Mouse (Mus musculus) embryonic stem cell, embryonic (primary cell): ENCODE measurements around the gene Myo1g.

ENCODE experiments used
- CTCF ChIA-PET, 4 experiments: fragments of 300-600 bp in 2 of 4; fragments of 350-600 bp in 2 of 4; sonication (Branson Sonifier 250); formaldehyde crosslinking; loops; one replicate each; lab custom pipeline; 2022; ENCODE audit warnings: inconsistent platforms in 2 of 4; lab: Charles Lee
- POLR2A ChIA-PET, 4 experiments: fragments of 300-600 bp in 2 of 4; fragments of 350-600 bp in 2 of 4; sonication (Branson Sonifier 250); formaldehyde crosslinking; loops; one replicate each; lab custom pipeline; 2022; ENCODE audit warnings: antibody characterized with exemption in 4 of 4, inconsistent platforms in 1 of 4; lab: Charles Lee

Gene Myo1g

DNA sequence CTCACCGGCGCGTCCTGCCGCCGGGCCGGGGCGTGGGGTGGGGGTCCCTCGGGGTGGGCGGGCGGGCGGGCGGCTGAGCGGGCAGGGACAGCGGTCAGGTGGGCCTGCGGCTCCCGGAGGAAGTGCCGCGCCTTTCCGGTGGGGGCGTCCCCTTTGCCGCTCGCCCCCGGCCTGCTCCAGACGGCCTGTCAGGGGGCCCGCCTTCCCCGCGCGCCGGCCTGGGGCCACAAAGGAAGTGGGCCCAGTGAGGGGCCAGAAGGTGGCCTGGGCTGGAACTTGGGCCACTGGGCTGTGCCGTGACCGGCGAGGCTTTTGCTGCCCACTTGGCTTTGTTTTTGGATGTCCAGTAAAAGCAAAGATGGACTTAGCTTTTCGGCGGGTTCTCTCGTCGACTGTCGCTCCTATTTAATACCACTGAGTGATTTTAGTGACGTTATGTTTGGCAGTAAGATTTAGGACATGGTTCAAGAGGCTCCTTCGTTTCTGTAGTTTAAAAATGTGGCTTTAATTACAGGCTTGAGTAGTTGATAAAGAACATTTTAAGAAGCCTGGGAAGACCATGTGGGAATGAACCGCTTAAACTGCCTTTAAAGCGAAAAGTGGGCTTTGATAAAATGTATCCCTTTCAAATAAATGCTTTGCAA is 26.4 kb upstream of the Myo1g start:
- POLR2A ChIA-PET: interaction anchor here (0.5 to 20.4 kb wide), 48 partner anchors 9 to 1661 kb away, joined by 3 to 327 read pairs (median 4); partner anchors contain the start of genes Tbrg4 (in 2 of the 4), H2afv (in 1 of the 4), Myo1g (in 1 of the 4) and Ppia (in 1 of the 4)
- CTCF ChIA-PET: interaction anchor here (0.5 to 2.5 kb wide), 6 partner anchors 11 to 281 kb away, joined by 3 to 7 read pairs (median 4); no protein-coding TSS in a partner anchor

DNA sequence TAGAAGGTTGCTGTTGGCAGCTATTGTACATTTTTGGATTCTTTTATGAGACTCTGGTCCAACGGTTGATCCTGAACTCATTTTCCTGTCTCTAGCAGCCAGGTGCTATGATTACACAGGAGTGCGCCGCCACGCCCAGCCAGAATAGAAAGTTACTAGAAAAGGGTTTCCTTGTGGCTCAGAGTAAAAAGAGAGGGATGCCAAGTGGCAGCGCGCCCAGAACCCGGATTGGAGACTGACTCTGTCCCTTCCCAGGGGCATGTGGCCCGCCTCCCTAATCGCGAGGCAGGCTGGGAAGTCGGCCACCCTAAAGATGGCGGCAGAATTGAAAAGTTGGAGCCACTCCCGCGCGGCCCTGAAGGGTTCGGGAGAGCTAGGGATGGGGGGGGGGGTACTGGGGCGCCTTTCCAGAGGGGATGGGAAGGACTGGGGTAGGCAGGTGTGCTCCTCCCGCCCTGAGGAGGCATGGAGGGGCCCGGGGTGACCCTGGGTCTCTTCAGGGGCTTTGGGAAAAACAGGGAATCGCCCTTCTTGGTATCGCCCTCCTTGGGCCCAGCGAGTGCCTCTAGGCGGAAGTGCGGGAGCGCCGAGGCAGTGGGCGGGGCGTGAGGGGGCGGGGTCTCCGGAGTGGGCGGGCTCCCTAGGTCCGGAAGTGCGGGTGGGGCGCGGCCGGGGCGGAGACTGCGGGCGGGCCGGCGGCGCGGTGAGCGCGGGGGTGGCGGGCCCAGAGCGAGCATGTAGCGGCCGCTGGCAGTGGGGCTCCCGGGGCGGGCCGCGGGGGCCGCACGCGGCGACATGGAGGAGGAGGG is 25.6 kb upstream of the Myo1g start, which contains the start of gene Ccm2:
Ccm2 (plus strand) TSS at position 683 of the 809 bp plus-strand sequence.
- CTCF ChIA-PET: interaction anchor here in 3 of 4 experiments (0.7 to 2.5 kb wide), 3 partner anchors 12 to 88 kb away, joined by 4 to 12 read pairs (median 7); no protein-coding TSS in a partner anchor

DNA sequence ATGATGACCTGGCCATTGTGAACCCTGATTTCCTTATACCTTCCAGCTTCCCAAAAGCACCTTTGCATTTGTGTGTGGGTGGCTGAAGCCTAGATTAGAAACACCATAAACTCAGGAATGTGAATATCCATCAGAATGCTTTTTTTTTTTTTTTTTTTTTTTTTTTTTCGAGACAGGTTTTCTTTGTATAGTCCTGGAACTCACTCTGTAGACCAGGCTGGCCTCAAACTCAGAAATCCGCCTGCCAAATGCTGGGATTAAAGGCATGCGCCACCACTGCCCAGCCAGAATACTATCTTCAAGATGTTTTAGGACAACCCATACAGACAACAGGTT is 25.1 kb upstream of the Myo1g start:
- ChIA-PET POLR2A (interaction anchor here (0.6 to 20.4 kb wide), 46 partner anchors 8 to 1447 kb away, joined by 3 to 327 read pairs (median 4); partner anchors contain the start of genes Ewsr1 (in 1 of the 4), H2afv (in 1 of the 4), Myo1g (in 1 of the 4) and Ppia (in 1 of the 4)), CTCF (interaction anchor here in 2 of 4 experiments (0.7 to 1.0 kb wide), 3 partner anchors 23 to 89 kb away, joined by 3 to 12 read pairs (median 4); no protein-coding TSS in a partner anchor)

More for the DNA sequence above, 25.6 kb upstream of the Myo1g start, which contains the start of gene Ccm2:
- POLR2A ChIA-PET: interaction anchor here (0.5 to 20.4 kb wide), 44 partner anchors 7 to 1447 kb away, joined by 3 to 327 read pairs (median 4); partner anchors contain the start of genes Tbrg4 (in 2 of the 4), Ewsr1 (in 1 of the 4), H2afv (in 1 of the 4) and Myo1g (in 1 of the 4)

DNA sequence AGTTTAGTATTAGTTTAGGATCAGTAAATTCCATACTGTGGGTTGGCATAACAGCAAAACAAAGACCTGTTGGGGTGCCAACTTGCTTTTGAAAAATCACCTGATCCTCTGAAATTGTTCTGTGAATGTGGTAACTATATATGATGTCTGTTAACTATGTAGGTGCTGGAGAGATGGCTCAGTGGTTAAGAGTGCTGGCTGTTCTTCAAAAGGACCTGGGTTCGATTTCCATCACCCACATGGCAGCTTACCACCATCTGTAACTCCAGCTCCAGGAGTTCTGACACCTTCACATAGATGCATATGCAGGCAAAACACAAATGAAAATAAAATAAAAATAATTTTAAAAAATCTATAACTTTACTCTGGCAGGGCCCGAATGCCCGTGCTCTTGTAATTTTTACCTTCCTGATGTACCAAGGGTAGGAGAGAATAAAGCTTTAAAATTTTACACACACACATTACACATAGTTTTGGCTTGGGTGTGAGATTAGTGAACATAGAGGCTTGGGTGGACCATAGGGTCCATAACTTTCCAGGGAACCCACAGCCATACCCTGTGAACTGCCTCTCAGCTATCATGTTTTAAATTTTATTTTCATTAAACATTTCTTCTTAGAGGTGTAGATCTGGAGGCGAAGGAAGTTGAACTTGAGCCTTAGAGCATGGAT is 24.6 kb upstream of the Myo1g start:
- CTCF ChIA-PET: interaction anchor here in 2 of 4 experiments (0.6 to 1.0 kb wide), 3 partner anchors 22 to 1284 kb away, joined by 3 to 4 read pairs (median 3); partner anchors contain the start of gene Kremen1 (in 1 of the 2)
- POLR2A ChIA-PET: interaction anchor here (0.6 to 20.4 kb wide), 42 partner anchors 8 to 1446 kb away, joined by 3 to 327 read pairs (median 4); partner anchors contain the start of genes Ewsr1 (in 1 of the 4), Myo1g (in 1 of the 4), Rhbdd3 (in 1 of the 4) and Tbrg4 (in 1 of the 4)

GRCm38 (mm10) chr11:6544683-6545082 is 23.9 kb upstream of the Myo1g start:
- POLR2A ChIA-PET: interaction anchor here in 3 of 4 experiments (0.6 to 20.4 kb wide), 15 partner anchors 15 to 783 kb away, joined by 3 to 327 read pairs (median 5); partner anchors contain the start of gene Myo1g (in 1 of the 3)
- CTCF ChIA-PET: interaction anchor here in 2 of 4 experiments (0.6 to 0.7 kb wide), 3 partner anchors 29 to 1284 kb away, joined by 3 read pairs; partner anchors contain the start of gene Kremen1 (in 1 of the 2)

- ChIA-PET CTCF (no interaction called here), POLR2A (interaction anchor here in 3 of 4 experiments (0.6 to 11.9 kb wide), 10 partner anchors 11 to 97 kb away, joined by 3 to 327 read pairs (median 36); partner anchors contain the start of genes Ccm2 (in 3 of the 3), Tbrg4 (in 2 of the 3), H2afv (in 1 of the 3) and Myo1g (in 1 of the 3))
These were observed 10.0 kb upstream of the Myo1g start for GRCm38 (mm10) chr11:6530746-6531145.

DNA sequence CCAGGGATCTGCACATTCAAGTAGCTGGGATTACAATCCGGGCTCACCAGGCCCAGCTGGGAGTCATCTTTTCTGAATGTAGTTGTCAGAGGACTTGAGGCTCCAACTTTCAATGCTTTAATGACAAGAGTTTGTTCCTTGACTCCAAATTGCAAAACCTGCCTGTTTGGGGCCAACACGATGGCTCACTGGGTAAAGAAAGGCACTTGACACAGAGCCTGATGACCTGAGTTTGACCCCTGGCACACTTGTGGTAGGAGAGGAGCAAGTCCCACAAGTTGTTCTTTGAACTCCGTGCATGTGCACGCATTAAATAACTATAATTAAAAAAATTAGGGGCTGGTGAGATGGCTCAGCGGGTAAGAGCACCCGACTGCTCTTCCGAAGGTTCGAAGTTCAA is 9.2 kb upstream of the Myo1g start:
- ChIA-PET POLR2A (interaction anchor here in 3 of 4 experiments (0.5 to 11.9 kb wide), 30 partner anchors 9 to 118 kb away, joined by 3 to 327 read pairs (median 10); partner anchors contain the start of genes Ccm2 (in 3 of the 3), Tbrg4 (in 3 of the 3), Myo1g (in 2 of the 3) and H2afv (in 1 of the 3)), CTCF (interaction anchor here in 1 of 4 experiments (0.9 to 1.7 kb wide), 4 partner anchors 14 to 238 kb away, joined by 3 read pairs; partner anchors contain the start of gene Ogdh)

DNA sequence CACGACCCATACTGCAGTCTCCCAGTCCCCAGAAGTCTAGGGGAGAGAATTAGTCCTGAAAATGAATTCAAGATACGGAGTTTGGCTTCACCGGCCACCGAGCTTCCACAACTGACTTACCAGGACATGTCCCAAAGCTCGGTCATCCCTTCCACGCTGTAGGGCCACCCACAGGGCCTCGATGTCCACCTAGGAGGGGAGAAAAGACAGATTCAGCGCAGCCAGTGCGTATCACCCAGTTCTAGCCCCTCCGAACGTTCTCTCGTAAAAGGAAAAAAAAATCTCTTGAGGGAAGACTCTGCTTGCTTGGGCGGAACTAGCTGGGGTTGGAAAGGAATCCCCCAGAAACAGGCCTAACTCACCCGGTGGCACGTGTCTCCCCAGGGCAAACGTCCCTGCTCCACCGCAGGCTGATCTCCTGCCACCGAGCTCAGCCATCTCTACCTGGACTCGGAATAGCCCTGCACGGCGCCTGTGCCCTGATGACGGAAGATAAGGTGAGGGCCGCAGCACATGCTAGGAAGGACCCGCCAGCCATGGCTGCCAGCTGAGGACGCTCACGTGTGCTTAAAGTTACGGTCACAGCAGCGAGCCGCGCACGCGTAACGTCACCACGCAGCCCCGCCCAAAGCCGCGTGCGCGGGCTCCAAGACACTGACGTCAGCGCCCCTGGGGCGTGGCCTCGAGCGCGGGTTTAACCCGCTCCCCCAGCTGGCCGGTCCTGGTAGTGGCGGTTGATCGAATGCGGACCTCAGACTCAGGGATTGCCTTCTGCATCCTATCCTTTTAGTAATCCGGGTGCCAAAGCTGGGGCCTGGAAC is 7.6 kb upstream of the Myo1g start:
- ChIA-PET POLR2A (interaction anchor here (0.6 to 11.9 kb wide), 109 partner anchors 8 to 685 kb away, joined by 3 to 327 read pairs (median 5); partner anchors contain the start of genes Ccm2 (in 3 of the 4), H2afv (in 3 of the 4), Purb (in 3 of the 4) and Tbrg4 (in 3 of the 4)), CTCF (interaction anchor here in 3 of 4 experiments (0.7 to 1.7 kb wide), 8 partner anchors 10 to 100 kb away, joined by 3 to 5 read pairs (median 4); no protein-coding TSS in a partner anchor)

DNA sequence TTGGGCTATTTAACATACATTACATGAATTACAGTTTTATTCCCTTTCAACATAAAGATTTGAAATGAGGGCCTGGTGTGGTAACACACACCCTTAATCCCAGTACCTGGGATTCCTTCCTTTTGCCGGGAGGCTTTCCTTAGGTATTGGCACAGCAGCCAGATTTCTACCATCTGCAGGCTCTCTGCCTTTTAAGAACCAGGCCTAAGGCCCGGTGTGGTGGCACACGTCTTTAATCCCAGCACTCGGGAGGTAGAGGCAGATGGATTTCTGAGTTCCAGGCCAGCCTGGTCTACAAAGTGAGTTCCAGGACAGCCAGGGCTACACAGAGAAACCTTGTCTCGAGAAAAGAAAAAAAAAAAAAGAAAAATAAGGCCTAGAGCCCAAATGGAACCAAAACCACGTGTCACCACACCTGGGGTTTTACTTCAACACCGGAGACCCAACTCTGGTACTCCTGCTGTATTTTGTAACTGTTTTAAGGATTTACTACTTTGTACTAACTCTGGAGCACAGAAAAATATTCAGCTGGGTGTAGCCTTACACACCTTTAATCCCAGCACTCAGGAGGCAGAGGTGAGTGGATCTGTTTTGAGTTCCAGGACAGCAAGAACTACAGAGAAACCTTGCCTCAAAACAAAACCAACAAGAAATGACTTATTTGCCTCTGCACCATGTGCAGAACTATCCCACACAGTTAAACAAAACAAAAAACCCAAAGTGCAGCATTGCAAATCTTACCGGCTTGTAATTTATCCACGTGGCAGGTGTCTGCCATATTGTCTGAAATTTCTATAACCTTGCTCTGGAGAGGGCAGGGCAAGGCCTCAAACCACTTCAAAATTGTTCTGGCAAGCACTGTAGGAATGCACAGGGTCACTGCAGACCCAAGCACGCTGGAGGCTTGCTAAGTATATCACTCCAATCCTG is 6.8 kb upstream of the Myo1g start:
- ChIA-PET CTCF (interaction anchor here in 1 of 4 experiments (1.4 kb wide), 1 partner anchor 63 kb away, joined by 3 read pairs; no protein-coding TSS in a partner anchor), POLR2A (interaction anchor here (0.5 to 11.9 kb wide), 103 partner anchors 7 to 573 kb away, joined by 3 to 327 read pairs (median 5); partner anchors contain the start of genes Purb (in 4 of the 4), Ccm2 (in 3 of the 4), H2afv (in 3 of the 4) and Tbrg4 (in 3 of the 4))

DNA sequence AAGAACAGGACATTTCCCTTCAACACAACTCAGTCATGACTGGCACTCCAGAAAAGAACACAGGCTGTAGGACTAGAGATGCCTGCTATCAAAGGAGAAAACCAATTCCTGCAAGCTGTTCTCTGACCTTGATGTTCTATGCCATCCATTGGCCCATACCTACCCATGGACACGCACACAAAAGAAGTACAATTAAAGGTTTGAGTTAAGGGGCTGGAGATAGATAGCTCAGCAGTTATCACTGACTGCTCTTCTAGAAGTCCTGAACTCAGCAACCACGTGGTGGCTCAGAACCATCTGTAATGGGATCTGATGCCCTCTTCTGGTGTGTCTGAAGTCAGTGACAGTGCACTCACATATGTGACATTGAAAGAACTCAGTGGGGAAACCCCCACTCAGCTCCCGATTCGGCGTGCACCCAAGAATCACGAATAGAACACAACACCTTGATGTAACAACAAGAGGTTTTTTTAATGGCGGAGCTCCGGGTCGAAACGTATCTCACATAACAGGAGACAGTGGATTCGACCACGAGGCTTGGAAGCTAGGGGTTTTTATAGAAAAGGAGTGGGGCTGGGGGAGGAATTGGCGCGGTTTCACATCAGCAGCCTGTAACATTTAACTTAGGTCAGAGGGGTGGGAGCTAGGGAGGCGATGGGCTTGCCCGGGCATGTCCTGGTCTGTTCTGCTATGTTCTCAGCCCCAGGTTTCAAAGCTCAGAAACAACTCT is 5.9 kb upstream of the Myo1g start:
- CTCF ChIA-PET: interaction anchor here in 1 of 4 experiments (0.8 to 1.2 kb wide), 3 partner anchors 18 to 90 kb away, joined by 3 to 4 read pairs (median 3); no protein-coding TSS in a partner anchor
- POLR2A ChIA-PET: interaction anchor here (0.6 to 11.9 kb wide), 90 partner anchors 8 to 572 kb away, joined by 3 to 327 read pairs (median 4); partner anchors contain the start of genes Purb (in 3 of the 4), Tbrg4 (in 3 of the 4), Ccm2 (in 2 of the 4) and H2afv (in 2 of the 4)

GRCm38 (mm10) chr11:6525241-6525640 is 4.5 kb upstream of the Myo1g start:
- ChIA-PET CTCF (interaction anchor here in 2 of 4 experiments (1.0 to 1.1 kb wide), 2 partner anchors 50 to 89 kb away, joined by 3 read pairs; no protein-coding TSS in a partner anchor), POLR2A (interaction anchor here in 3 of 4 experiments (0.6 to 11.9 kb wide), 51 partner anchors 9 to 315 kb away, joined by 3 to 327 read pairs (median 5); partner anchors contain the start of genes Tbrg4 (in 3 of the 3), Ccm2 (in 2 of the 3), Purb (in 2 of the 3) and H2afv (in 1 of the 3))

GRCm38 (mm10) chr11:6524880-6525238 is 4.1 kb upstream of the Myo1g start:
- POLR2A ChIA-PET: interaction anchor here (0.7 to 11.9 kb wide), 48 partner anchors 8 to 170 kb away, joined by 3 to 327 read pairs (median 5); partner anchors contain the start of genes Tbrg4 (in 3 of the 4), Ccm2 (in 2 of the 4), Purb (in 2 of the 4) and Ppia (in 1 of the 4)

GRCm38 (mm10) chr11:6524165-6524879 is 3.6 kb upstream of the Myo1g start:
- CTCF ChIA-PET: interaction anchor here in 3 of 4 experiments (0.6 to 1.3 kb wide), 6 partner anchors 29 to 129 kb away, joined by 3 to 8 read pairs (median 4); no protein-coding TSS in a partner anchor
- POLR2A ChIA-PET: interaction anchor here (0.6 to 11.9 kb wide), 66 partner anchors 9 to 622 kb away, joined by 3 to 327 read pairs (median 4); partner anchors contain the start of genes Tbrg4 (in 3 of the 4), Ccm2 (in 2 of the 4), Ppia (in 1 of the 4) and Purb (in 1 of the 4)

More at GRCm38 (mm10) chr11:6524880-6525238, 4.1 kb upstream of the Myo1g start:
- CTCF ChIA-PET: interaction anchor here in 2 of 4 experiments (1.0 to 1.1 kb wide), 2 partner anchors 50 to 88 kb away, joined by 3 read pairs; no protein-coding TSS in a partner anchor
